Mouse (Mus musculus): ENCODE measurements around the gene Actb.

DNA sequence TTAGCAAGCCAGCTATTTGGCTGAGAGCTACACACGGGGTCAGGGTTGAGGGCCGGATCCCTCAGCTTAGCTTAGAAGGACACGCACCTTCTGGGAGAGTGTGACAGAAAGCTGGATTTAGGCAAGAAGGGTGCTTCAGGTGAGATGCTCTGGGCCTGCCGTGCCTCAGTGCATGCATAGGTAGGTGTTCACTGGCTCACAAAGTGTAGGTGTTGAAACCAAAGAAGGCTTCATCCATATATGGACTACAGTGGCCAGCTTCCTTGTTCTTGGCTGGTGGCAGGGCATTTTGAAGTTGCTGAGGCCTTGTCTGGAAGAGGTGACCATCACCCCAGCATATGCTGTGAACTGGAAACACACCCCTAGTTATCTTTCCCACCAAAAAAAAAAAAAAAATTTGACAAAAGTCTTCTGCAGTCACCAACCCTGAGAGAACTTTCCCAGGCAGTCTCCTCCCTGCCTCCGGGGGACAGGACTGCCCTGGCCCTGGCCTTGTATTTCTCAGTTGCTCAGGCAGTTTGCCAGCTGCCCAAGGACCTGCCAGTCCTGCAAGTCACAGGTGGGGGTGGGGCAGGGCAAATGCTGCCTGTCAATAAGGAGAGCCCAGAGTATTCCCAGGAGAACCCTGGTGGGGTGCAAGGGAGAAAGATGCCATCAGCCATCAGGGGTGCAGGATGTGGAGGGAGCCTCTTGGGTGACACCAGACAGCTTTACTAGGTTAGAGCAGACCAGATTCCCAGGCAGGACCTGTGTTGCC is 1.4 kb upstream of the Actb start:
- TF ChIP-seq CTCF (conservative IDR thresholded peaks at IDR 0.05; ENCODE audit: low read length) (no peak), NANOG (IDR thresholded peaks at IDR 0.05; ENCODE audit: borderline replicate concordance, low read length) (no peak)

All from E14TG2a.4 (cell line).